Mouse (Mus musculus) monocyte, adult 2 months (primary cell): Measurements from ENCODE around the gene Stau1.

ENCODE experiments used
- DNase-seq, 2 experiments: peaks; one replicate each; pipeline ENCODE4 v3.0.0; 2022; ENCODE audit warnings: low spot score in 2 of 2, low read depth in 1 of 2

The Stau1 gene

DNA sequence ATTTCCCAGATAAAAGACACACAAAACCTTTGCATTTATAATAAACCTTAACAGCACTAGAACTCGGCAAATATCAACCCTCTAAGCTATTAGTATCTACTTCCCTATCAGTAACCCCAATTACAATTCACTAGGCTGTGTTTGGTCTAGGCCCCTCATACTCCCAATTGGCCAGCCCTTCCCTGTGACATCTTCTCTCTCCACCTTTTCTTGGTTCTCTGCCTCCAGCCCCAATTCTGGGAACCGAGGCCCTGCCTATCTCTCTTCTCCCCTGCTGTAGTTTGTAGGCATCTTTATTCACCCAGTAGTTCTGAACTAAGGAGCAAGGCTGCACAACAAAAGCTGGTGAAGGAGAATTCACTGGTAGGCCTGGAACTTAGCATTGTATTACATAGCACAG, 72.1 kb downstream of the Stau1 start:
- DNase-seq = no peak

DNA sequence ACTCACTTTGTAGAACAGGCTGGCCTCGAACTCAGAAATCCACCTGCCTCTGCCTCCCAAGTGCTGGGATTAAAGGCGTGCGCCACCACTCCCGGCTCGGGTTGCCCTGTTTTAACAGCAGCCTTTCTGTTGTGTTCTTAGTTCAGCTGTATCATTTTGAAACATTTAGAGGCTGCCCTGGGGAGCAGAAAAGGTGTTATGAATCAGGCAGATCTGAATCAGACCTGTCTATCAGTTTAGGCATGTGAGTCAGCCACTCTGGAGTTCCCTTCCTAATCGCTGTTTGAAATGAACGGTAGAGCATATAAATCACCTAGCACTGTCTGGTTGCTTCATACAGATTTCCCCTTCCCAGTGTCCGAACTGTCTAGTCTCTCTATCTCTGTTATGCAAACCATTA, 85.6 kb downstream of the Stau1 start:
- no peak for DNase-seq

DNA sequence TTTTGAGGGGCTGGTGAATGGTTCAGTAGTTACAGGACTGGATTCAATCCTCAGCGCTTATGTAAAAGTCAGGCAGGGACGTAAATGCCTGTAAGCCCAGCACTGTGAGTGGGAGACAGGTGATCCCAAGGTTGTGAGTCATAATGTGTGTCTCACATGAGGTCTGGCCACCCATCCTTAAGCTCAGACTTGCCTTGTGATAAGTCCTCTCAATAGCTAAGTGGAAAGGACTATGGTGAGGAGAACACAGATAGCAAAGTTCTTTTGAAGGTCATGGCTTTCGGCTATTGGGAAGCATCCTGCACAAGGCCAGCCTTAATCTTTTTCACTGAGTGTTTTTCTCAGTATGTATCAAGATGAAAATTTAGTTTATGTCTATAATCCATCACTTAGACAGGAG, 86.4 kb downstream of the Stau1 start:
- no peak for DNase-seq

DNA sequence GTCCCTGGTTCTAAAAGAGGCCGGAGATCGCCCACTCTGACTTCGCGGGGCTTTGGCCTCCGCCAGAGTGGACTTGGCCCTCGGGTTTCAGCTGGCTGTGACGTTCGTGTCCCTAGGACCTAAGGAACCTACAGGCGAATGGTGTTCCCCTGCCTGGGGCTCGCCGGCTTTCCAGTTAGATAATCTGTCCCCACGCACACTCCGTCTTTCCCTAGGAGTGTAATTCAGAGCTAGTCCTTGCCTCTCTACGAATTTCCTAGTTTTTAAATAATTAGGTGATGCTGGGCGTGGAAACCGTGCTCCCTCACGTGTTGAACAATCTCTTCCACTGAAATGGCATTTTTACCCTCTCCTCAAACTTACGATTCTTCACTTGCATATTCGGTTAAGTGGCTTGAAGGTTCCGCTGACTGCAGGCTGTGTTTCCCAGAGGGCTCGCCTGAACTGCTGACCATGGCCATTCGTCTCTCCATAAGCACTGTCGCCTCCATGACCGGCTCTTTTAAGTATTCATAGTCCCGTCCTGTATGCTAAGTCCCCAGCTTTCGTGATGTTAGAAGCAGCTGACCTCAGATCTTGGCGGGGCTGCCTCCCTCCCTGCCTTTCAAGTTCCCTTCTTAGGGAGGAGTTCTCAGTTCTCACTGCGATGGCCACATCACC, 89.4 kb downstream of the Stau1 start:
- DNase-seq = peak; percentile 31 to 54

DNA sequence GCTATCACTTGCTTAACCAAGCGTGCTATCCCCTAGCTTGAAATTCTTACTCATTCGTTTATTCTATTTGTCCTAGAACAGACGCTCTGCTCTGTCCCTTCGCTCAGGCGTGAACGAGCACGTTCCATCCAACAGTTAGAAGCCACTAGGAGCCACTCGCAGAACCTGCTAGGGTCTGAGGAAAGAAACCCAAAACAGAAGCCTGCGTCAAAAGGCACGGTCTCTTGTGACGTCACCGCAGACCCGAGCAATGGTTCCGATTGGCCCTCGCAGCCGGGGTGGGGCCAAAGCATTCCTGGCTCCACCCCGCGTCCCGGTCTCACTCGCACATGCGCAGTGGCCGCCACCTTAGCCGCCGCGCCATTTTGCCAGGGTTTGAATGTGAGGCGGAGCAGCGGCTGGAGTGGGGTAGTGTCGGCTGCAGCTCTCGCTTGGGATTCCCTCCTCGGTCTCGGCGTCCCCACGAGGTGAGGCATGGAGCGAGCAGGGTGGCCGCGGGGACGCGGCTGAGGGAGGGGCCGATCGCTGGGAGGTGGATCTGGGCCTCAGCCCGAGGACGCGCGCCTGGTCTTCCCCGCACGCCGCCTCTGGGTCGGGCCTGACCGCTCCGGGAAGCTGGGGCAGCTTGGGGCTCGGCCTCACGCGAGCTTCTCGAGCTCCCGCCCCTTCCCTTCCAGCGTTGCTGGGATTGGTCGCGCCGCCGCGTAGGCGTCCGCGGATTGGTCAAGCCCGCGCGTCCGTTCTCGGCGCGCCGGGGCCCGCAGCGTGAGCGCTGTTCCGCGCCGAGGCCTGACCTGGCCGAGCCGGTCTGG, 90.2 kb downstream of the Stau1 start, which contains the start of gene Cse1l:
TSS of gene Cse1l (plus strand) at position 330 of the 812 bp plus-strand sequence.
- DNase-seq = peak; percentile 93 to 96

DNA sequence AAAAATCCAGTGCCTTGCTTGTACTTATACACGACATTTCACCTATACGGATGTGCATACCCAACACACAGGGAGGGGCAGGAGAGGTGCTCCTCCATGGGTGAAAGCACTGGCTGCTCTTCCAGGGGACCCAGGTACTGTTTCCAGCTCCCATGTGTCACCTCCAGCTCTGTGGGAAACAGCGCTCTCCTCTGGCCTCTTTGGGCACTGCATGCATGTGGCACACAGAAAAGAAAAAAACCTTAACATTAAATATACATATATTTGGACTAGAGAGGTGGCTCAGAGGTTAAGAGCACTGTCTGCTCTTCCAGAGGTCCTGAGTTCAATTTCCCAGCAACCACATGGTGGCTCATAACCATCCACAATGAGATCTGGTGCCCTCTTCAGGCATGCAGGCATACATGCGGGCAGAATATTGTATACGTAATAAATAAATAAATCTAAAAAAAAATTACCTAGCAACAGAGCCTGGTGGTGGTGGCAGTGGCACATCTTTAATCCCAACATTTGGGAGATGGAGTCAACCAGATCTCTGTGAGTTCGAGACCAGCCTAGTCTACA, 92.3 kb downstream of the Stau1 start:
- DNase-seq = no peak

DNA sequence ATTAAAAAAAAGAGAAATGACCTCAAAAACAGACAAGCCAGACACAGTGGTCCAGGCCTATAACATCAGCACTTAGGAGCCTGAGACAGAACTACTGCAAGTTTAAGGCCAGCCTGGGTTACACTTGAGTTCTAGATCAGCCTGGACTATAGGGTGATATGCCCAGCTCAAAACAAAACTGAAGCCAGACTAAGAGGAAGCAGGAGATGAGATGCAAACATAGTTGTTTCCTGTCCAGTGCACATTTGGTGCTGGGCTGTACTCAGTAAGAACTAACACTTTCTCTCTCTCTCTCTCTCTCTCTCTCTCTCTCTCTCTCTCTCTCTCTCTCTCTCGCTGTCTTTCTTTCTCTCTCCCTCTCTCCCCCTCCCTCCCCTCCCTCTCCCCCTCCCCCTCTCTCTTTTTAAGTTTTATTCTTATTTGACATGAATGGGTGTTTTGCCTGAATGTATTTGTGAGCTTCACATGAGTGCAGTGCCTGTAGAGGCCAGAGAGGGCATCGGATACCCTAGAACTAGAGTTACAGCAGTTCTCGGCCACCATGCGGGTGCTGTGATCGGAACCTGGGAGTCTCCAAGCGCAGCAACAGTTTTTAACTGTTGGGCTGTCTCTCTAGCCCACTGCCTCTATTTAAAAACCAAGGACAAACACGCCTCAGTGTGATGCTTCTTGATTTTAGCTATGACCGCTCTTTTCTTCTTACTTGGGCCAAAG, 95.2 kb downstream of the Stau1 start:
- no peak for DNase-seq

DNA sequence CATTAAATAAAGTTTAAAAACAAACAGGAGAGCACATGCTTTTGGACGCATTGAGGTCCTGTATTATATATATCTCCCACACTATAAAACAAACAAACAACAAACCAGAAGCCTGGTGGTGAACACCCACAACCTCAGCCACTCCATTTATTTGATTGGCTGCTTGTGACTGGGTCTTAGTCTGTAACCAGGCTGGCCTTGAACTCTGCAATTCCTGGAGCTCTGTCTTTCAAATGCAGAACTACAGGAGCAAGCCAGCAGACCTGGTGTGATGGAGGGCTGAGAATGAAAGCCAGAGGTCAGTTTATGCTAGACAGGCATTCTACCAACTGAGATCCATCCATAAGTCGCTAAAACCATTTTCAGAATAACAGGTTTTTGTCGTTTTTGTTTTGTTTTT, 96.4 kb downstream of the Stau1 start:
- DNase-seq = no peak

DNA sequence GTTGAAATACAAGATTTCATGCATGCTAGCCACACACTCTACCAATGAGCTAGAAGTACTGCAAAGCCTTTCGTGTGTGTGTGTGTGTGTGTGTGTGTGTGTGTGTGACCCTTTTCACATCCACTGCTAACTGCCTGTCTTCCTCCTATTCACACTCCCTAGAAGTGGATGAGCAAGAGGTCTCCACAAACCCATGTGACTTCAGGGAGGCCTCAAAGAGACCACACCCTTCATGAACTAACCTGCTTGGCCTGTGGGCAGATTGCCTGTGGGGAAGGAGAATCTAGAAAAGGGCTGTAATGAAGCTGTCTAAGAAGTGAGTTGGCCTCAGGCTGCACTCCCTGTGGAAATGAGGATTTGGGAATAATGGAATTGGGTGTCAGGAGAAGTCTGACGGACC, 96.9 kb downstream of the Stau1 start:
- DNase-seq = no peak
